Mouse (Mus musculus) brain, embryonic 14.5 days (tissue): ENCODE results near the gene Itga3.
A peak's percentile ranks its signal among the peaks of the same experiment; 100 is the strongest.

ENCODE experiments used
- CTCF ChIP-seq: fragments of 200-500 bp; IDR thresholded peaks from 2 replicates; pipeline ENCODE4 v1.5.1; 2012; ENCODE audit warnings: inconsistent platforms, mild to moderate bottlenecking, moderate library complexity, borderline replicate concordance; ENCODE audit not compliant: insufficient read depth, insufficient read length; ENCODE audit errors: extremely low read depth
- POLR2A ChIP-seq: fragments of 200-500 bp; IDR thresholded peaks from 2 replicates; pipeline ENCODE4 v1.6.1; 2012; ENCODE audit warnings: mild to moderate bottlenecking, inconsistent platforms, borderline replicate concordance; ENCODE audit not compliant: poor library complexity, insufficient read depth, insufficient read length, severe bottlenecking; ENCODE audit errors: extremely low read depth

DNA sequence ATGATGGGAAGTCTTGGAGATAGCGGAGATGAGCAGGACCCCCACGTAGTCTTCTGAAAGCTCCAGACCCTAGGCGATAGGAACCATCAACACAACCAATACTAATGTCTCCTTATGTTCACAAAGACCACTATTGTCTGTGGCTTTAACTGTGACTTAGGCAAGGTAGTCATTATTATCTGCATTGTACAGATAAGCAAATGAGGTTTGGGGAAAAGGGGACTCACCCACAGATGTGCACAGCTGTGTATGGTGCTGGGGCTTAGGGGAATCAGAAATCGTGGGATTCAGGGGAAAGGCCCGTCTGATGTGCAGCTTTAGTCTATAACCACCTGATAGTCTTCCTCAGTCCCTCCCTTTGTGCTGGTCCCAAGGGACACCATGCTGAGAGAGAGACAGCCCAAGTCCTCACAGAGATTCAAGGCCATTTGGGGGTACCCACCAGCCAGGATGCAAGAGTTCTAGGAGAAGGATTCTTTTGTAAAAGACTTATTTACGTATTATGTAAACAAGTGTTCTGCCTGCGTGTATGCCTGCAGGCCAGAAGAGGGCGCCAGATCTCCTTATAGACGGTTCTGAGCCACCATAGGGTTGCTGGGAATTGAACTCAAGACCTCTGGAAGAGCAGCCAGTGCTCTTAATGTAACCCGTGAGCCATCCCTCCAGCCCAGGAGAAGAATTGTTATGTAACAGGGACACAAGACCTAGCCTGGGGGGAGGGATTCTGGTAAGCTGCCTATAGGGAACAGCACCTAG lies 54.2 kb downstream of the Itga3 start:
- TF ChIP-seq CTCF: peak; percentile 48; the same call in 1 of the 2 replicates
- TF ChIP-seq POLR2A: no peak
